Mouse (Mus musculus) kidney, embryonic 14.5 days (tissue): ENCODE results near the gene Tecpr1. TPM values are rescaled to one million over a fixed set of nuclear protein-coding genes. Genes with fewer than 3 reads are reported as not detected.
A peak's percentile ranks its signal among the peaks of the same experiment; 100 is the strongest.

ENCODE experiments used
- ATAC-seq: fragments of 200-750 bp; cut with Nextera tagmentation; 2 replicates; pipeline ENCODE4 v1.8.0; 2017; ENCODE audit warnings: moderate number of reproducible peaks, mild to moderate bottlenecking, moderate TSS enrichment, moderate library complexity; ENCODE audit not compliant: low FRiP score, low TSS enrichment
- H3K27ac ChIP-seq: fragments of 300-500 bp; sonication (generic); 2 replicates; pipeline ENCODE4 v1.5.1; 2014; ENCODE audit warnings: low read depth, mild to moderate bottlenecking, low read length, moderate library complexity, mixed read lengths
- H3K27me3 ChIP-seq: fragments of 300-500 bp; sonication (generic); 2 replicates; pipeline ENCODE4 v1.6.1; 2014; ENCODE audit warnings: mild to moderate bottlenecking, low read length; ENCODE audit not compliant: control insufficient read depth, insufficient read depth
- H3K36me3 ChIP-seq: fragments of 300-500 bp; sonication (generic); 2 replicates; pipeline ENCODE4 v1.6.1; 2014; ENCODE audit warnings: low read length, mixed read lengths; ENCODE audit not compliant: control insufficient read depth, insufficient read depth
- H3K4me1 ChIP-seq: fragments of 300-500 bp; sonication (generic); 2 replicates; pipeline ENCODE4 v1.6.1; 2014; ENCODE audit warnings: low read length, mixed read lengths; ENCODE audit not compliant: control insufficient read depth, insufficient read depth
- H3K4me2 ChIP-seq: fragments of 300-500 bp; sonication (generic); replicated peaks from 2 replicates; pipeline ENCODE4 v1.6.1; 2014; ENCODE audit warnings: low read depth, mild to moderate bottlenecking, low read length
- H3K4me3 ChIP-seq: fragments of 300-500 bp; sonication (generic); 2 replicates; pipeline ENCODE4 v1.5.1; 2014; ENCODE audit warnings: mild to moderate bottlenecking, low read length
- H3K9ac ChIP-seq: fragments of 300-500 bp; sonication (generic); 2 replicates; pipeline ENCODE4 v1.6.1; 2014; ENCODE audit warnings: low read depth, mild to moderate bottlenecking, low read length, moderate library complexity
- H3K9me3 ChIP-seq: fragments of 300-500 bp; sonication (generic); 2 replicates; pipeline ENCODE4 v1.6.1; 2016; ENCODE audit warnings: low read length; ENCODE audit not compliant: control insufficient read depth
- WGBS: fragments of 180-500 bp; shearing (Covaris S2); extraction: QIAGEN DNeasy Blood & Tissue Kit; methylation state at CpG from one replicate; pipeline ENCODE4 v1.1.7; 2014; 5-methylcytosine and 5-hydroxymethylcytosine counted together
- polyA plus RNA-seq: library from polyadenylated mRNA; unstranded; fragments of >200 nt; fragmentation: Nextera tagmentation; extraction: Ambion mirVana; gene quantifications from 2 replicates; pipeline ENCODE4 v1.2.1, GENCODE M21; 2014

Gene Tecpr1
- polyA plus RNA-seq, 1 experiment from 2014 or later: 16.4 TPM

DNA sequence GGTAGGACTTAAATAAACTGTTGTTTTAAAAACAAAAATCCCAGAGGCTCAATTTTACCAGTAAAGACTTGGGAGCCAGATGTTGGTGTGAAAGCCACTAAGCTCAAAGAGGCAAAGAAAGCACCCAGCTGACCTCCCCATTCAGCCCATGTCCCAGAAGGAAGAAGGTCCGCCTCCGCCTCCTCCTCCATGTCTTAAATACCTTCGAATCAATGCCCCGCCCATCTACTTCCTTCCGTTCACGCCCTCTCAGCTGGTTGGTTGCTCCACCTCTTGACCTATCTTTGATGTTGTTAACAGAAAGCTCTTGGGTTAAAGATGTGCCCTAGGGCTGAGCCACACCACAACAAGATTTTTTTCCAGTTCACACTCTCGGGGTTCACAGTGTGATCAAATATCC lies 6.8 kb upstream of the Tecpr1 start:
- H3K27me3 ChIP-seq: no peaks in the 10 kb centered on the region
- 93% methylated on average over 7 of the region's 7 CpGs for WGBS

DNA sequence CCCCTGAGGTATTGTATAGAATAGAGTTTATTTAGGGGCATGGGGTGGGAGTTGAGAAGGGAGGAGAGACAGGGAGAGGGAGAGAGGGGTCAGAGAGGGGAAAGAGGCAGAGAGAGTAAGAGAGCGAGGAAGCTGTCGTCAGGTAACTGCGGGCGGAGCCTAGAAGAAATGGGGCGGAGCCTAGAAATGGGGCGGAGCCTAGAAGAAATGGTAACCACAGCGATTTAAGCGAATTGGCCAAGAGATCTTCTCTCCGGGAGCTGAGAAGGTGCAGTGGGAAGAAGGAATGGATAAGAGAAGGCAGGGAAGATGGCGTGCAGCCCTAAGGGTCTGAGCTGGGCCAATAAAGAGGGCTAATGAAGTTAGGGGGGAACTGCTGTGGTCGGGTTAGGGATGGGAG lies 2.8 kb upstream of the Tecpr1 start:
- peaks cover 7% of the 10 kb centered on the region; the same call in 1 of the 2 replicates for H3K4me1 ChIP-seq
- no peaks in the 10 kb centered on the region for H3K9me3 ChIP-seq
- WGBS: 29% methylated on average over 11 of the region's 11 CpGs
- H3K9ac ChIP-seq: no peak overlapping the region
- H3K4me3 ChIP-seq: no peak overlapping the region
- no peaks in the 10 kb centered on the region for H3K27me3 ChIP-seq
- ATAC-seq: no peak
- no peak overlapping the region for H3K4me2 ChIP-seq
- no peak overlapping the region for H3K27ac ChIP-seq
- H3K36me3 ChIP-seq: no peaks in the 10 kb centered on the region

More for the DNA sequence above, 6.8 kb upstream of the Tecpr1 start:
- H3K4me3 ChIP-seq: no peak overlapping the region
- no peaks in the 10 kb centered on the region for H3K36me3 ChIP-seq
- H3K27ac ChIP-seq: no peak overlapping the region
- H3K4me2 ChIP-seq: no peak overlapping the region
- no peaks in the 10 kb centered on the region for H3K4me1 ChIP-seq
- no peak overlapping the region for H3K9ac ChIP-seq
- ATAC-seq: no peak
- H3K9me3 ChIP-seq: no peaks in the 10 kb centered on the region

DNA sequence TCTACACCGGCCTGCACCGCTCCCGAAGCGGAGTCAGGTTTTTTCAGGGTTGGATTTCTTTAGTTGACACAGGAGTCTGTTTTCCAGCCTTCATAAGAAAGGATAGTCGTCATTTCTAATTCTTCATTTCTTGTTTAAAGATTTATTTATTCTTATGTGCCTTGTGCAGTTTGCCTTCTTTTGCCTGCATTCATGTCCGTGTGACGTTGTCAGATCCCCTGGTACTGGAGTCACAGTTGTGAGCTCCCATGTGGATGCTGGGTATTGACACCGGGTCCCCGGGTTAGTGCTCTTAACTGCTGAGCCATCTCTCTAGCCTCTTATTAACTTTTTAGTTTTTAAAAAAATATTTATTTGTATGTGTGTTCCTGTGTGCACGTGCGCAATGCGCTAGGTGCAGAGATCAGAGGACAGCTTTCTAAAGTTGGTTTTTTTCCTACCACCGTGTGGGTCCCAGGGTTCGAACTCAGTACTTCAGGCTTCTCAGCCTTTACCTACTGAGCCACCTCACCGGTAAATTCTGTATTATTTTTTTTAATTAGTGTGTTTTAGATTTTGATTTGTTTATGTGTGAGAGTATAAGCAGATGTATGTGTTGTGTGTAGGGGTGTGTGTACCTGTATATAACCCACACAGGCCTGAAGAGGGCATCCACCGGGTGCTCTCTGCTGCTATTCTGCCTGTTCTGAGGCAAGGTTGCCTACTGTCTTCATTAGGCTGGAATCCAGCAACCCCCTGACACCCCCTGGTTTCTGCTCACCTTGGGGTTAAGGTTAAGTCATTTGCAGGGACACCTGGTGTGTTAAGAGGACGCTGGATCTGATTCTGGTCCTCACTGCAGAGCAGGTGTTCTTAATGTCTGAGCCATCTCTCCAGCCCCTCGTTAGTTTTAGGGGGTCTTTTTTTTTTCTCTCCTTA lies 743 bp upstream of the Tecpr1 start:
- peak overlapping the region; percentile 55; the same call in 1 of the 2 replicates for H3K27ac ChIP-seq
- no peaks in the 10 kb centered on the region; the same call in 1 of the 2 replicates for H3K36me3 ChIP-seq
- H3K4me3 ChIP-seq: peak overlapping the region; percentile 81
- no peaks in the 10 kb centered on the region for H3K9me3 ChIP-seq
- no peaks in the 10 kb centered on the region for H3K27me3 ChIP-seq
- no peak for ATAC-seq
- H3K4me2 ChIP-seq: peak overlapping the region; percentile 79
- H3K4me1 ChIP-seq: peaks cover 7% of the 10 kb centered on the region; the same call in 1 of the 2 replicates
- peak overlapping the region; percentile 67 for H3K9ac ChIP-seq
- 25% methylated on average over 18 of the region's 18 CpGs for WGBS

DNA sequence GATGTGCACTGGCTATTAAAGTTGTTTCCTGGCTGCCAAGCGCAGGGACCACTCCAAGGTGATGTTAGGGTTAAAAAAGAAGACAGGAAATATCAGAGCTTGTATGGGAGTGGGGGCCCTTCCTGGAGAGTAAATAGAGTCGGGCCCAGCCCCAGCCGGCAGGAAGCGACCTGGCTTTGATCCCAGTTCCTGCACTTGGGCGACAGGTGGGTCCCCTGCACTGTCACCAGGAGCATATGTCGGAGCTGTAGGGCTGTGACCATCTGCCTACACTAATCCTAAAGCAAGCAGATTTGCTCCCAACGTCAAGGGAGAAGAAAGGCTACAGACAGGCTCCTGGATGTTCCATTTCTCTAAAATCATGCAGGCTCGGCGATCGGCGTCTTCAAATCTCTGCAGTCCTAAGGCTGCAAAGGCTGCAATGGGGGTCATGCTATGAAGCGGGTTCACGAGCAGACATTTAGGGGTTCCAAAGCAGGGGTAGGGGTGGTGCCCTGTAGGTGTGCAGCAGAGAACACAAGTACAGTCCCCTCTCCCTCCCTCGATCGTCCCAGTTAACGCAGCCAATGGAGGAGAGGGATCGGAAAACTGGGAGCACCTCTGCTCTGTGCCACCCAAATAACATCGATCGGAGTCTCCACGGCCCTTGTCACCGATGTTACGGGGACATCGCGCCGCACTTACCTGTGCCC lies 458 bp downstream of the Tecpr1 start:
- Histone ChIP-seq H3K27ac (0 out of 2 replicates have a peak overlapping the region, but pooled peaks have one; percentile 11), H3K27me3 (no peaks in the 10 kb centered on the region), H3K4me2 (peak overlapping the region; percentile 79), H3K9ac (peak overlapping the region; percentile 67), H3K4me3 (peak overlapping the region; percentile 81), H3K4me1 (peaks cover 7% of the 10 kb centered on the region; the same call in 1 of the 2 replicates), H3K36me3 (no peaks in the 10 kb centered on the region; the same call in 1 of the 2 replicates), H3K9me3 (no peaks in the 10 kb centered on the region)
- peak; percentile 65 for ATAC-seq
- 2% methylated on average over 25 of the region's 25 CpGs for WGBS

DNA sequence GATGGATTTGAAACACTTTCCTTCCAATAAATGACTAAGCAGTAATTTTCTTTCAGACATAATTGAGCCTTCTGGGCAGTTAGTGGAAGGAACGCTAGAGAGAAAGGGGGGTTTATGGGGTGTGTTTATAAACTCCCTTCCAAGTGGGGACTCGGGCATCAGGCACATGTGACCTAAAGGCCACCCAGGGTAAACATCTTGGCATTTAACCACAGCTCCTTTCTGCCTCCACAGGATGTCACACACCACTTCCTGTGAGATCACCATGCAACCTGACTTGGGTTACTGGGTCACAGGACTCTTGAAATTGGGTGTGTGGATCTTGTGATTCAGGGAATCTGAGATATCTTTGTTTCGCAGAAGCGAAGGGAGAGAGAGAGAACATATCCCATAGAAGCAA lies 2.1 kb downstream of the Tecpr1 start:
- ATAC-seq: no peak
- no peaks in the 10 kb centered on the region; the same call in 1 of the 2 replicates for H3K36me3 ChIP-seq
- 61% methylated on average over 4 of the region's 4 CpGs for WGBS
- H3K4me2 ChIP-seq: no peak overlapping the region
- no peak overlapping the region for H3K27ac ChIP-seq
- H3K9ac ChIP-seq: no peak overlapping the region
- H3K4me1 ChIP-seq: peaks cover 7% of the 10 kb centered on the region; the same call in 1 of the 2 replicates
- H3K9me3 ChIP-seq: no peaks in the 10 kb centered on the region
- no peak overlapping the region for H3K4me3 ChIP-seq
- no peaks in the 10 kb centered on the region for H3K27me3 ChIP-seq

DNA sequence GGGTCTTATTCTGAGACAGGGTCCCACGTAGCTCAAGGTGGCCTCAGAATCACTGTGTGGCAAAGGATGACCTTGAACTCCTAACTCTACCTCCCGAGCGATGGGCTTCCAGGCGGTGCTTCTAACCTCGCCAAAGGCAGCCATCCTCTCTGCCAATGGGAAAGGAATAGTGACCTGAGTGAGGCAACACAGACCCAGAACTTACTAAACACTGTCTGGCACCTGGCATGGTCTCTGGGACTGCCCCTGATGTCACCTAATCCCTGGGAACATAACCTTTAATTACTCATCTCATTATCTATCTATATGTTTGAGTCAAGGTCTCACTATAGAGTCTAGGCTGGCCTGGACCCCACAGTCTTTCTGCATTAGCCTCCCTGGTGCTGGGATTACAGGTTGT lies 3.5 kb downstream of the Tecpr1 start:
- Histone ChIP-seq H3K9me3 (no peaks in the 10 kb centered on the region), H3K27me3 (no peaks in the 10 kb centered on the region), H3K4me2 (no peak overlapping the region), H3K36me3 (no peaks in the 10 kb centered on the region; the same call in 1 of the 2 replicates), H3K4me3 (no peak overlapping the region), H3K27ac (no peak overlapping the region), H3K4me1 (peaks cover 7% of the 10 kb centered on the region; the same call in 1 of the 2 replicates), H3K9ac (no peak overlapping the region)
- WGBS: 89% methylated on average over 5 of the region's 5 CpGs
- ATAC-seq: no peak

DNA sequence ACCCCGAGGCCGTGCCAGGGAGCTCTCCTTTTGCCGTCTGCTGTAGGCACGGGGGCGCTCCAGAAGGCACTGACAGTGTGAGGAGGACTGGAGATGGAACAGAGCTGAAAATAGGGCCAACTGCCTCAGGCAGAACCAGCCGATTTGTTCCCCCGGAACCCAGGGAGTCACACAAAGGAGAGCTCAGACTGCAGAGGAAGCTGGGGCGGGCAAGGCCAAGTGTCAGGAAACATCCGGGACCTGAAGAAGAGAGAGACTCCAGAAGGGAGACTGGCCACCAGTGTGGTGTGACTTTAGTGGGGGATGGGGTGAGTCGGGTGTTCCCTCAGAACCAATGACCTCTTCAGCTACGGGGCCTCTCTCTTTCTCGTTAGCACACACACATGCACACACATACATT lies 4.1 kb downstream of the Tecpr1 start:
- WGBS: 73% methylated on average over 12 of the region's 12 CpGs
- H3K4me2 ChIP-seq: no peak overlapping the region

DNA sequence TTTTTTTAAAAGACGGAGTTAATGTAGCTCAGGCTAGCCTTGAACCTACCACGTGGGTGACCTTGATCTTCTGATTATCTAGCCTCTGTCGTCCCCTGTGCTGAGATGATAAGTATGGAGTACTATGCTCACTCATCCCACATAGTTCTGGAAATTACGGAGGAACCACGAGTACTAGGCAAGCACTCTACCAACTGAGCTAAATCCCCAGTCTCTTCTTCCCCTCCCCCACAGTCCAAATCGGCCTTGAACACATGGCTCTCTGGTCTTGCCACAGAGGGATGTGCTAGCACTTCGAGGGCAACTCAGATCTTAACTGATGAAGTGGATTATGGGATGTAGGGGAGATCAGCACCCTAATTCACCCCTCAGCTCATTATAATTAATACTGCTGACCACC lies 5.4 kb downstream of the Tecpr1 start:
- Histone ChIP-seq H3K9me3 (no peaks in the 10 kb centered on the region), H3K4me2 (no peak overlapping the region), H3K36me3 (no peaks in the 10 kb centered on the region; the same call in 1 of the 2 replicates), H3K27ac (no peak overlapping the region), H3K27me3 (no peaks in the 10 kb centered on the region), H3K4me1 (peaks cover 7% of the 10 kb centered on the region; the same call in 1 of the 2 replicates), H3K4me3 (no peak overlapping the region), H3K9ac (no peak overlapping the region)
- 88% methylated on average over 7 of the region's 7 CpGs for WGBS
- ATAC-seq: no peak

More for the DNA sequence above, 4.1 kb downstream of the Tecpr1 start:
- H3K4me3 ChIP-seq: no peak overlapping the region
- H3K4me1 ChIP-seq: peaks cover 7% of the 10 kb centered on the region; the same call in 1 of the 2 replicates
- no peaks in the 10 kb centered on the region for H3K27me3 ChIP-seq
- no peaks in the 10 kb centered on the region; the same call in 1 of the 2 replicates for H3K36me3 ChIP-seq
- no peak for ATAC-seq
- H3K9ac ChIP-seq: peak overlapping the region; percentile 23; the same call in 1 of the 2 replicates
- H3K9me3 ChIP-seq: no peaks in the 10 kb centered on the region
- H3K27ac ChIP-seq: no peak overlapping the region
